ENCODE assay signal across 8 mouse cellular contexts in genomic region chr13:23424052-23424380, GRCm38 (mm10). TPM values are rescaled to one million over a fixed set of nuclear protein-coding genes. Genes with fewer than 3 reads are reported as not detected.
DNase-seq lines count a peak whose midpoint lies in the region; ATAC-seq and TF ChIP-seq lines count a peak whose summit lies in the region.

No protein-coding gene starts in this region.

- no peak for TF ChIP-seq CTCF in cerebellum, adult 2 months (IDR thresholded peaks at IDR 0.05; ENCODE audit: borderline replicate concordance, insufficient read depth, low read depth, low read length)
- TF ChIP-seq CTCF in C2C12 (IDR thresholded peaks at IDR 0.05; ENCODE audit: control insufficient read depth, insufficient read depth, insufficient read length): no peak
- TF ChIP-seq CTCF in liver, embryonic 14.5 days (IDR thresholded peaks at IDR 0.05; ENCODE audit: low read depth): no peak

- H3K9me3 ChIP-seq in forebrain, embryonic 13.5 days (replicated peaks): no peaks in the 10 kb centered on the region
- H3K9me3 ChIP-seq in liver, embryonic 14.5 days (ENCODE audit: control insufficient read depth, low read length): no peaks in the 10 kb centered on the region

- peaks cover 4% of the 10 kb centered on the region; the same call in 1 of the 2 replicates for H3K4me1 ChIP-seq in cerebellum, adult 2 months (ENCODE audit: control insufficient read depth, insufficient read depth, low read length)
- peaks cover 21% of the 10 kb centered on the region for H3K4me1 ChIP-seq in forebrain, embryonic 13.5 days
- peaks cover 12 to 20% of the 10 kb centered on the region in 2 experiments for H3K4me1 ChIP-seq in liver, embryonic 14.5 days (replicated peaks; ENCODE audit: control insufficient read depth in 2 of 2, insufficient read depth in 2 of 2, low read length in 1 of 2)

- 0 out of 2 replicates have a peak, but pooled peaks have one; percentile 7 for TF ChIP-seq POLR2A in cerebellum, adult 2 months (IDR thresholded peaks at IDR 0.05; ENCODE audit: borderline replicate concordance, insufficient read depth, low read length)

- H3K79me2 ChIP-seq in C2C12 (ENCODE audit: control insufficient read depth, insufficient read depth): peaks cover 40% of the 10 kb centered on the region

- H3K27ac ChIP-seq in cerebellum, adult 2 months (ENCODE audit: insufficient read depth, low read length): no peak overlapping the region
- H3K27ac ChIP-seq in forebrain, embryonic 13.5 days: peak overlapping the region; percentile 35; the same call in 1 of the 2 replicates
- peak overlapping the region; percentile 63 for H3K27ac ChIP-seq in liver, embryonic 14.5 days

- H3K4me3 ChIP-seq in cerebellum, adult 2 months (replicated peaks; ENCODE audit: insufficient read depth, low read depth, low read length): peak overlapping the region; percentile 96
- H3K4me3 ChIP-seq in C2C12 (ENCODE audit: insufficient read depth, poor library complexity, severe bottlenecking): peak overlapping the region; percentile 95
- peak overlapping the region; percentile 70 for H3K4me3 ChIP-seq in forebrain, embryonic 13.5 days
- H3K4me3 ChIP-seq in liver, embryonic 14.5 days (ENCODE audit: insufficient read depth in 1 of 2, low read depth in 2 of 2, low read length in 2 of 2): peak overlapping the region; percentile 55 to 87

- peaks cover 12% of the 10 kb centered on the region for H3K79me3 ChIP-seq in C2C12 (ENCODE audit: low read depth)

- H3K27me3 ChIP-seq in cerebellum, adult 2 months (ENCODE audit: control insufficient read depth, insufficient read depth, low read length): no peaks in the 10 kb centered on the region
- no peaks in the 10 kb centered on the region for H3K27me3 ChIP-seq in C2C12 (ENCODE audit: control insufficient read depth, insufficient read depth, insufficient read length)
- no peaks in the 10 kb centered on the region for H3K27me3 ChIP-seq in forebrain, embryonic 13.5 days
- H3K27me3 ChIP-seq in liver, embryonic 14.5 days (ENCODE audit: control insufficient read depth, insufficient read depth, low read length): no peaks in the 10 kb centered on the region

- peak overlapping the region; percentile 77 for H3K4me2 ChIP-seq in forebrain, embryonic 13.5 days
- H3K4me2 ChIP-seq in liver, embryonic 14.5 days (ENCODE audit: low read depth): peak overlapping the region; percentile 73

- under 1% methylated on average over 7 of the region's 7 CpGs for WGBS in cerebellum, adult 2 months
- WGBS in forebrain, embryonic 13.5 days: 0% methylated on average over 7 of the region's 7 CpGs
- WGBS in liver, embryonic 14.5 days (ENCODE audit: insufficient replicate concordance): under 1% methylated on average over 7 of the region's 7 CpGs

- H3K9ac ChIP-seq in forebrain, embryonic 13.5 days: peak overlapping the region; percentile 78
- H3K9ac ChIP-seq in liver, embryonic 14.5 days (replicated peaks): peak overlapping the region; percentile 34; the same call in 1 of the 2 replicates

- TF ChIP-seq EP300 in liver, embryonic 14.5 days (IDR thresholded peaks at IDR 0.05; ENCODE audit: low read depth): no peak

- peaks cover 34% of the 10 kb centered on the region for H3K36me3 ChIP-seq in C2C12 (ENCODE audit: control insufficient read depth, insufficient read depth)
- peaks cover 31% of the 10 kb centered on the region for H3K36me3 ChIP-seq in forebrain, embryonic 13.5 days (ENCODE audit: poor library complexity, severe bottlenecking)
- peaks cover 13% of the 10 kb centered on the region for H3K36me3 ChIP-seq in liver, embryonic 14.5 days (replicated peaks; ENCODE audit: control insufficient read depth, insufficient read depth, low read depth)

- H3ac ChIP-seq in C2C12 (ENCODE audit: control insufficient read depth, insufficient read length, low read depth): peak overlapping the region; percentile 39

- DNase-seq in cerebellum, adult 2 months: no peak
- DNase-seq in cerebellum, adult 8-10 months: no peak
- no peak for DNase-seq in liver, embryonic 14.5 days (ENCODE audit: low read depth in 3 of 3, low spot score in 3 of 3)
- no peak for DNase-seq in urinary bladder, adult 18-20 months (ENCODE audit: low spot score in 2 of 2)
- DNase-seq in layer of hippocampus, adult 8-10 months (ENCODE audit: low spot score in 2 of 2): no peak
- DNase-seq in adrenal gland, postnatal 10 days: no peak

- no peak for ATAC-seq in forebrain, embryonic 13.5 days
- 0 out of 2 replicates have a peak, but pooled peaks have one; percentile 0 for ATAC-seq in liver, embryonic 14.5 days (ENCODE audit: insufficient read depth)

TF ChIP-seq in C2C12, 6 proteins besides CTCF, POLR2A, EP300 and RAD21:
- no peak for TF ChIP-seq FOSL1 (IDR thresholded peaks at IDR 0.05; ENCODE audit: insufficient read depth, low read length, poor library complexity, severe bottlenecking)
- TF ChIP-seq MYOG (IDR thresholded peaks at IDR 0.05; ENCODE audit: control insufficient read depth, extremely low read depth, insufficient read length): no peak
- TF ChIP-seq USF1 (IDR thresholded peaks at IDR 0.05; ENCODE audit: low read depth): no peak
- TF ChIP-seq CEBPB (IDR thresholded peaks at IDR 0.05; ENCODE audit: low read depth): no peak

RNA-seq across cellular contexts. Expression of gene Abt1, which starts 0.3 kb away (rescaled TPM):
- polyA plus RNA-seq in cerebellum, adult 2 months (2012; rRNA removed): 9.8 and 10.7 TPM in 2 replicates
- 11.2 TPM for polyA plus RNA-seq in C2C12 (2012; fragmentation: generic; extraction: Trizol)
- polyA plus RNA-seq in forebrain, embryonic 13.5 days (2015; fragmentation: Nextera tagmentation; extraction: Ambion mirVana): 12.4 and 13.4 TPM in 2 replicates
- polyA plus RNA-seq in liver, embryonic 14.5 days (2012; rRNA removed): 2.4 and 4.0 TPM in 2 replicates
- polyA plus RNA-seq in liver, embryonic 14.5 days (2014; fragmentation: Nextera tagmentation; extraction: Ambion mirVana): 5.2 and 5.3 TPM in 2 replicates
- total RNA-seq in layer of hippocampus, adult 8-10 months (2022): 1 to 10 TPM; 8.0 to 9.0 (median 8.7) TPM
- total RNA-seq in adrenal gland, postnatal 10 days (2021): 1 to 10 TPM; 6.1 to 7.1 TPM

RNA-seq across cellular contexts. Expression of gene Btn1a1, which starts 41.7 kb away (rescaled TPM):
- 0.21 and 0.32 TPM in 2 replicates for polyA plus RNA-seq in cerebellum, adult 2 months (2012; rRNA removed)
- polyA plus RNA-seq in C2C12 (2012; fragmentation: generic; extraction: Trizol): not detected
- not detected in 2 replicates for polyA plus RNA-seq in forebrain, embryonic 13.5 days (2015; fragmentation: Nextera tagmentation; extraction: Ambion mirVana)
- 1.5 and 2.1 TPM in 2 replicates for polyA plus RNA-seq in liver, embryonic 14.5 days (2012; rRNA removed)
- 1.5 and 1.8 TPM in 2 replicates for polyA plus RNA-seq in liver, embryonic 14.5 days (2014; fragmentation: Nextera tagmentation; extraction: Ambion mirVana)
- total RNA-seq in layer of hippocampus, adult 8-10 months (2022): not detected
- under 1 TPM in 1 of 2 experiments, not detected in 1; 0.55 TPM for total RNA-seq in adrenal gland, postnatal 10 days (2021)

RNA-seq across cellular contexts. Expression of gene Zfp322a, which starts 55.0 kb away (rescaled TPM):
- polyA plus RNA-seq in cerebellum, adult 2 months (2012; rRNA removed): 14.6 and 16.0 TPM in 2 replicates
- polyA plus RNA-seq in C2C12 (2012; fragmentation: generic; extraction: Trizol): 2.1 TPM
- 61.4 and 61.8 TPM in 2 replicates for polyA plus RNA-seq in forebrain, embryonic 13.5 days (2015; fragmentation: Nextera tagmentation; extraction: Ambion mirVana)
- 3.0 and 5.4 TPM in 2 replicates for polyA plus RNA-seq in liver, embryonic 14.5 days (2012; rRNA removed)
- 11.9 and 12.5 TPM in 2 replicates for polyA plus RNA-seq in liver, embryonic 14.5 days (2014; fragmentation: Nextera tagmentation; extraction: Ambion mirVana)
- total RNA-seq in layer of hippocampus, adult 8-10 months (2022): 10 to 100 TPM; 26.0 to 33.5 (median 30.2) TPM
- 10 to 100 TPM; 18.9 to 26.9 TPM for total RNA-seq in adrenal gland, postnatal 10 days (2021)
